Mouse (Mus musculus) urinary bladder, postnatal 10 days (tissue): ENCODE measurements around the gene Kbtbd12.

ENCODE experiments used
- DNase-seq: peaks from one replicate; pipeline ENCODE4 v3.0.0; 2022; ENCODE audit warnings: low spot score

Kbtbd12 gene

DNA sequence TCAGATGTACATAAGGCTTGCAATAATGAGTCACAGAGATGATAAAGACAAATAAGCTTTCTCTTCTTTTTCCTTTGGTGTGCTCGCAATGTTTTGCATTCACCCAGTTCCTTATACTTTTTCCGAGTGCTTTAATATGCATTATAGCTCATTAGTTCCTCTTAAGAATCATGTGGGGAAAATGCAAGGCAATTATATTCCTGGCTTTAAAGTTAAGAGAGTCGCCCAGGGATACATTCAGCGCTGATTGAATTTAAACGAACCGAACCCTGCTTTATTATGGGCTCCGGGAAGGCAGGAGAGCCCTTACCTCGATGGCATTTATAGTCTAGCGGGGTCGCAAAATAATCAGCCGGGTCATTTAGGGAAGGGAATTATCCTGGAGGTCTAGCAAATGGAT lies 10.8 kb downstream of the Kbtbd12 start:
- no peak for DNase-seq

DNA sequence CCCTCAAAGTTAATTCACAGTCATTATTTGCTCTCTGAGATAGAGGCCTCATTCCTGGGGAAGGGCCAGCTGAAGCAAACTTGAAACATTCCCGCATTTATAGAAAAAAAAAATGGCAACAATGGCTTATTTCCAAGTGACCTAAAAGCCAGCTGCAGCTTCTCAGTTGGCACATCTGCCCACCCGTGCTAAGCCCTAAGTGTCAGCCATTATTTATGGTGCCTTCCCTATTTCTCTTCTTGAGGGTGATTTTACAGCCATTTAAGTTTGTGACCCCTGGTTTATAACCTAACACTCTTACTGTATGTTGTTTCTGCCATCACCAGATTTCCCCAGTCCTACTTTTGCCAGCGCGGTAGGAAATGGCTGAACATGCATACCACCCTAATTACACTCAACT lies 11.3 kb downstream of the Kbtbd12 start:
- DNase-seq, result no peak

- DNase-seq, result no peak
These were observed 15.8 kb downstream of the Kbtbd12 start for GRCm38 (mm10) chr6:88621816-88622481.

DNA sequence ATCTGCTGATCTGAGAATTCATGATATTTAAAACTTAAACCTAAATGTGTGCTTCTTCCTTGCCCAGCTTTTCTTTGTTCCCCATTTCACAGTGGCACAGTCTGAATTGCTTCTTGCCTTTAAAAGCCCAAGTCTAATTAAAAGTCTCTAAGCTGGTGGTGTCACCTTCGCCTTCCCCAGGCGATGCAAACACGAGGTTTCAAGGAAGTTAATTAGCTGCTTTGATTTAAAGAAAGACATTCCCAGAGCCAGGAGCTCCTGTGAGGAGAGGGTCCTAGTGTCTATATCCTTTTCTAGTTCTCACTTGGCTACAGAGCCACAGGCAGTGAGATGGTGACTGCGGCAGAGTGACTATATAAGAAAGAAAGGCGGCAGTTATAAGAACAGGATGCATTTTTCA lies 18.2 kb downstream of the Kbtbd12 start:
- DNase-seq, result no peak

GRCm38 (mm10) chr6:88615352-88615751 lies 22.4 kb downstream of the Kbtbd12 start:
- DNase-seq, result no peak

DNA sequence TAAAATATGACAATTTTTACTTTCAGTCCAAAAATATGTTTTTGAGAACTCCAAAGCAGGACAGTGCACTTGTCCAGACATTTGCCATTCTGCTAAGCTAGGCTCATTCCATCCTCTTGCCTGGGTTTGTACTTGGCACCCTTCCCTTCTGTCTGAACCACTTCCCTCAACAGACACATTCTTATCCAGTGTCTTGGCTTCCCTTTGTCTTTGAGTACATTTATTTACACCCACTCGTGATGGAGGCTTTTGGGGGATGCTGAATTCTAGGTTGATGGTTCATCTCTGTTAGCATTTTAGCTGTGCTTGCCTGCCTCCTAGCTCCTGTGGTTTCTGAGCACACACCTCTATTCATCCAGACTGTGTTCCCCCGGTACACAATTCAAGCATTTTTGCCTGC lies 31.3 kb downstream of the Kbtbd12 start:
- DNase-seq, result no peak

DNA sequence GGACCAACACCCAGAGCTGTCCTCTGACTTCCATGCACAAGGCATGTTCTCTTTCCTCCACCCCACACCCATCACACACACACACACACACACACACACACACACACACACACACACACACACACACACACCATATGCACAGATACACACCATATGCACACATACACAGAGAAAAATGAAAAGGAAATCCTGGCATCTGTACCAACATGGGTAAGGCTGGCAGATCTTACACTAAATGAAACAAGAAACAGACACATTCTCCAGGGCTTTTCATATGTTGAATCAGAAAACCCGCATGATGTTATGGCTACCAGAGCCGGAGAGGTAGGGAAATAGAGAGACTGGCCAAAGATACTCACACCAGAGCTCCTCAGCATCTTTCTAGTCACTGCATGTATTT lies 32.0 kb downstream of the Kbtbd12 start:
- no peak for DNase-seq

DNA sequence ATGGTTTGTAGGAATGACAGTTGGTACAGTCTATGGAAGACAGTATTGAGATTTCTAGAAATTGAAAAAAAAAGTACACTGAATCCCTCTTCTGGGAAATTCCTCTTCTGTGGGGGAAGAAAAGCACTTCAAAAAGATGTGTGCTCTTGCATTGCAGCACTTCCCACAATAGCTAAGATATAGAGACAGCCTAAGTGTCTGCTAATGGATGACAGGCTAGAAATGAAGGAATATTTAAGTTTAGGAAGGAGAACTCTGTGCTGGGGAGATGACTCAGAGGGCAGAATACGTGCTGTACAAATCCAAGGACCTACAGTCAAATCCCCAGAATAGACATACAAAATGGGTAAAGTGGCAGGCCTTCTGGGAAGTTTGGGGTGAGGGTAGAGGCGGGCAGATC lies 32.5 kb downstream of the Kbtbd12 start:
- DNase-seq, result no peak

GRCm38 (mm10) chr6:88596108-88596507 lies 41.6 kb downstream of the Kbtbd12 start:
- DNase-seq, result no peak

- DNase-seq, result no peak
These were observed 45.4 kb downstream of the Kbtbd12 start for GRCm38 (mm10) chr6:88592367-88592766.

- DNase-seq, result no peak
These were observed 47.5 kb downstream of the Kbtbd12 start for GRCm38 (mm10) chr6:88590231-88590630.

GRCm38 (mm10) chr6:88589517-88589916 lies 48.2 kb downstream of the Kbtbd12 start:
- no peak for DNase-seq

DNA sequence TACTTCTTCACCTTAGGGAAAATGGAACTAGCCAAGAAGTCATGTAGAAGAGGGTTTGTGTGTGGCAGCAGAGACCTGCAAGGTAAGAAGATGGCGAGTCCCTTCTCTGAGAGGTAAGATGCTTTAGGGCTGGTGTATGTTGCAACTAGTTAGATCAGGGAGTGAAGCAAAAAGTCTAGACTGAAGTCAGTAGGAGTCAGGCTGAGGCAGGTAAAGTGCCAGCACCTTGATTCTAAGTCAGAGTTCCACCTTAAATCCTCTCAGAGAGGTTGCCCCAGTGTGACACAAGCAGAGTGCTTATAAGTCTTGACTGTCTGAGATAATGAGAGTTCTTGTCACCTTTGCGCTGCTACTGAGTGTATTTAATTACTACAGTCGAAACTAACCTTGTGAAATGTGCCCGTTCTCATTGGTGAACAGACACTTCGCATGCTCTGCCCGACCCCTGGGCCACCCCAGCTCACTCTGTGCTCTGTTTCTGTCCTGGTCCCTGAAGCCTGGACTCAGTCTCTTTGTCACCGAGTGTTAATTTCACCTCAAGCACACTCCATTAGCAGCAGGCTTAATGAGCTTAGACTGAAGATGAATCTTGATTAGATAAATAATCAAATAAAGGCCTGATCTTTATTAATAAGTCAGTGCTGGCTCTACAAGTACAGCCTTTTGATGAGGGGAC lies 49.0 kb downstream of the Kbtbd12 start:
- no peak for DNase-seq

DNA sequence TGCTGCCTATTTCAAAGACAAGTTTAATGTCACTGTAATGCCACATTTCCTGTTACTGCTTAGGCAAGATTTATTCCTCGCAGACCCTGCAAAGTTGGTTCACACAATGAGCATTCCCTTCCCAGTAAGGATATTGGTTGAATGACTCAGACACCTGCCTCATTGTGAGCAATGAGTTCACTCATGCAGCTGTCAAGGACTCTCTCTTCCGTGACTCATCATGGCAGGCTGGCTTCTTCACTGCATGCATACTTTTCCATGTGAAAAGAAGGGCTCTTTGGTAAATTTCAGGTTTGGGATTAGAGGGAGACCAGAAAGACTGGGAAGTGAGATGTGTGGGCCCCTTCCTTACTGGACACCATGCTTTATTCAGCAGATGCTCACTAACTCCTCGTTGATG lies 50.7 kb downstream of the Kbtbd12 start:
- no peak for DNase-seq

DNA sequence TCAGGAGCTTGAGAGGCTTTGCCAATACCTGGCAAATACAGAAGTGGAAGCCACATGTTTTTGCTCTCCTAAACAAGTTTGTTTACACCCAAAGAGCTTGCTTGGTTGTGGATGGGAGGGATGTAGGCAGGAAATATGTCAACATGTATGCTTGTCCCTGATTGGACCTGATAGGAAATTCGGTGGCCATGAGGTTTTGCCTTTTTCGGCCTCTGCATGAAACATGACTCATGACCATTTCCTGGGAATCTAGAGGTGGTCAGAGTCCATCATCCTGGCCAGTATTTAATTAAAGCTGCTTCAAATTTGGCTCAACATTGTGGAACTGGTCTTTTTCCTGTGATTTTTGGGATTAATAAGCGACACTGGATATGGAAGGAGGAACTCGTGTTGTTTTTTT lies 53.8 kb downstream of the Kbtbd12 start:
- DNase-seq, result no peak

DNA sequence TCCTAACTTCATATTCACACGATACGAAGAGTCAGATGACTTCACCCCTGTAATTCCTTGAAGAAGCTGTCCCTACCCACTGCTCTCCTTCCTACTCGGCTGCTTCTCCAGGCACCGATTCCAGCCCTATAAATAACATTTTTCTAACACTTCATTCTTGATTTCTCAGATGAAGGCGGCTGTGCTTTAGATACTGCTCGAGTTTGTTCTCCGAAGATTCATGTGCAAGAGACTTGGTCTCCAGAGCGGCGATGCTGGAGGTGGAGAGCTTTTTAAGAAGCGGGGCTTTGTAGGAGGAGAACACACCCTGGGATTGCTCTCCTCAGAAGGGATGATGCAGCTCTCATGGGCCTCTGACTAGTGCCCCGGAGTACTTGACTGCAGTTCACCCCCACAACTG lies 61.3 kb downstream of the Kbtbd12 start:
- DNase-seq, result no peak

- no peak for DNase-seq
These were observed 71.1 kb downstream of the Kbtbd12 start for GRCm38 (mm10) chr6:88566676-88567075.

DNA sequence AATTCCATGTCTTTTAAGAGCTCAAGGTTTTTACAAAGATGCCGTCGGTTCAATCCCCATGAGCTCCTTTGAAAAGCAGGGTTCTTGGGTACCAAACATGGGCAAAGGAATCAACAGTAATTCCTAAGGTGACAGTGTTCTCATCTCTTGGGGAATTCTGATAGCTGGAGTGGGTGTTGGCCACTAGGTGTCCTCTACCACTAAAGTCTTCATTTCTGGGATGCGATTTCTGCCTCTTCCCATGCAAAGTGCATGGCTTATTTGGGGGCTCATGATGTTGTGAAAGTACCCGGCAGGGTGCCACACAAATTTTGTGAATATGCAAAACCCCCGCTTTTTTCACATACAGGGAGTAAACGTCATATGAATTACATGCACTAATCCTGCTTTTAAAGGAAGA lies 72.7 kb downstream of the Kbtbd12 start:
- DNase-seq, result no peak

GRCm38 (mm10) chr6:88560156-88560555 lies 77.6 kb downstream of the Kbtbd12 start:
- DNase-seq, result no peak

DNA sequence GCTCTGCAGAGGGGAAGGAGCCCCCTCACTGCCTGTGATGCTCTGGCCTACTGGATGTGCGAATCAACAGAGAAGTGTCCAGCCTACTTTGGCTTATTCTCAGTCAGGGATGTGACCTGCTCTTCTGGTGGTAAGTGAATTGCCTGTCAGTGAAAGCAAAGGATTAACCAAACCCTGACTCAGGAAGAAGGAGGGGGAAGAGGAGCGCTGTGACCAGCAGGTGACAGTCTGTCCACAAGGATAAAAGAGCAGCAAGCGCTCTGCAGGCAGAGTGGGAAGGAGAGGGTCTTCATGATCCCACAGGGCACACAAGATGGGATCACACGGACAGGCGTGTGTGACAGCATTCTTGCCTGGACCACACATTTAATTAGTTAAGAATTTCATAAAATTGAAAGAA lies 78.1 kb downstream of the Kbtbd12 start:
- no peak for DNase-seq

DNA sequence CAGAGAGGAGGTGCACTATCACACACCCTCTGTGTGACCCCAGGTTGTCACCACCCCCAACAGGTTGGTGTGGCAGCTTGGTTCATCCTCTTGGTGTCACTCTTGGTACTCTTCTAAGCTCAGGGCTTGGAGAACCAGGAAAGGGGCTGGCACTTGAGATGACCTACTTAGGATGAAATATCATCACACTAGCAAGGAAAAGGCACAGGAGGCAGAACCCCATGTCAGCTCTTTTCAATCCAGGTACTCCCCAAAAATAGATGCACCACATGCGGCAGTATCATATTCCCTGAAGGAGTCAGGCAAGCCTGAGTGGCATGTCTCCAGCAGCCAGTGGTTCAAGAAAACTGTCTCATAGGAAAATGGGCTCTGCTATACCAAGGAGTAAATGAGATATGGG lies 79.7 kb downstream of the Kbtbd12 start:
- DNase-seq, result no peak

GRCm38 (mm10) chr6:88557548-88557947 lies 80.2 kb downstream of the Kbtbd12 start:
- no peak for DNase-seq

GRCm38 (mm10) chr6:88549916-88550315 lies 87.8 kb downstream of the Kbtbd12 start:
- DNase-seq, result no peak
